Comparison of ENCODE assay signal across 8 mouse cellular contexts in the genomic region with DNA sequence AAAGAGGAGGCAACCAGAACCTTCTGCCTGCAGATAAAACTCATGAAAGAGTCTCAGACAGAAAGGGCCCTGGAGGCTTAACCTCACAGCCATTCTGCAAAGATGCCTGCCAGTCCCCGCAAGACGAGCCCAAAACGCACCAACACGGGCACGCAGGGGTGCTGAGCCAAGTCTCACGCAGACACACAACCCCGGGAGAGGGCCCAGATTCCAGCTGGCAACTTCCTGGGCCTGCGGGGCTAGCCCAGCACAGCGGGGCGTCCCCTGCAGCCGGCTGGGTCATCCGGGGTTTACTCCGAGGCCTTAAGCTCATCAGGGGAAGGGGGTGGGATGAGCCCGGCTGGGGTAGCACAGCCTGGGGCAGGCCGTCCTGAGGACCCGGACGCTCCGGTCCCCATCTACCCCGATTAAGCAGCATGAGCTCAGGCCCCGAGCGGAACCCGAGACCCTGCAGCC. TPM values are rescaled to one million over a fixed set of nuclear protein-coding genes. Genes with fewer than 3 reads are reported as not detected.
A peak's percentile ranks its signal among the peaks of the same experiment; 100 is the strongest.
DNase-seq lines count a peak whose midpoint lies in the region; ATAC-seq and TF ChIP-seq lines count a peak whose summit lies in the region.

No protein-coding gene starts in this region.

- no peak for TF ChIP-seq CTCF in small intestine, adult 2 months (IDR thresholded peaks at IDR 0.05; ENCODE audit: extremely low read depth, insufficient read length, insufficient replicate concordance, low read depth, low read length)

- H3K4me3 ChIP-seq in heart, embryonic 12.5 days, result peak overlapping the region; percentile 89
- peak overlapping the region; percentile 79 for H3K4me3 ChIP-seq in small intestine, adult 2 months (ENCODE audit: low read depth, low read length)

- WGBS in heart, embryonic 12.5 days, result under 1% methylated on average over 22 of the region's 22 CpGs
- WGBS in small intestine, adult 2 months, result under 1% methylated on average over 22 of the region's 22 CpGs

- peak overlapping the region; percentile 93 for H3K27ac ChIP-seq in heart, embryonic 12.5 days (ENCODE audit: poor library complexity, severe bottlenecking)
- H3K27ac ChIP-seq in small intestine, adult 2 months (ENCODE audit: insufficient read depth, low read depth, low read length), result peak overlapping the region; percentile 83

- peak; percentile 97 for DNase-seq in heart, adult 11 months
- DNase-seq in heart, postnatal 25 days (ENCODE audit: low spot score), result no peak
- peak; percentile 74 for DNase-seq in ZHBTc4 (ENCODE audit: low read depth, low spot score)
- peak; percentile 35 for DNase-seq in embryo, embryonic 11.5 days (ENCODE audit: low read depth, low spot score)
- peak; percentile 56 to 70 for DNase-seq in layer of hippocampus, postnatal 10 days (ENCODE audit: low spot score in 2 of 2)

- peaks cover 55% of the 10 kb centered on the region for H3K4me1 ChIP-seq in heart, embryonic 12.5 days (replicated peaks)
- peaks cover 17% of the 10 kb centered on the region for H3K4me1 ChIP-seq in small intestine, adult 2 months (ENCODE audit: control insufficient read depth, insufficient read depth, insufficient read length, low read length)

- peak overlapping the region; percentile 89 for H3K4me2 ChIP-seq in heart, embryonic 12.5 days

- TF ChIP-seq POLR2A in small intestine, adult 2 months (IDR thresholded peaks at IDR 0.05; ENCODE audit: low read depth, low read length), result no peak

- H3K9me3 ChIP-seq in heart, embryonic 12.5 days (replicated peaks), result no peaks in the 10 kb centered on the region

- peak; percentile 42 for ATAC-seq in heart, embryonic 12.5 days (ENCODE audit: insufficient number of reproducible peaks, low FRiP score)
- peak; percentile 23 for ATAC-seq in megakaryocyte, adult 5-6 weeks (ENCODE audit: poor library complexity, severe bottlenecking)

- no peaks in the 10 kb centered on the region for H3K27me3 ChIP-seq in heart, embryonic 12.5 days (replicated peaks)
- H3K27me3 ChIP-seq in small intestine, adult 2 months (ENCODE audit: control insufficient read depth, insufficient read depth, low read length), result no peaks in the 10 kb centered on the region

- intact Hi-C loops in heart, postnatal 25 days (cut with DNase I), result loop anchor here (2.0 kb wide), 1 partner anchor 34 kb away; no protein-coding TSS in a partner anchor

- peak overlapping the region; percentile 92 for H3K9ac ChIP-seq in heart, embryonic 12.5 days

- H3K36me3 ChIP-seq in heart, embryonic 12.5 days, result peaks cover 9% of the 10 kb centered on the region
- H3K36me3 ChIP-seq in small intestine, adult 2 months (ENCODE audit: control insufficient read depth, insufficient read depth, low read length), result no peaks in the 10 kb centered on the region

RNA-seq across cellular contexts. Expression of a gene that starts 0.6 kb away (rescaled TPM):
- total RNA-seq in heart, postnatal 25 days (2021), result 10 to 100 TPM; 13.4 to 16.9 TPM
- polyA plus RNA-seq in heart, embryonic 12.5 days (2016; fragmentation: Nextera tagmentation; extraction: Ambion mirVana), result 19.0 and 21.4 TPM in 2 replicates
- 10 to 100 TPM; 25.7 to 27.1 TPM for total RNA-seq in layer of hippocampus, postnatal 10 days (2021)
- 10.2 and 10.4 TPM in 2 replicates for total RNA-seq in megakaryocyte, adult 5-6 weeks (2015)
- 4.7 and 4.9 TPM in 2 replicates for total RNA-seq in megakaryocyte, adult 5-6 weeks (2017)
- polyA plus RNA-seq in small intestine, adult 2 months (2012; rRNA removed), result 6.7 and 11.3 TPM in 2 replicates

RNA-seq across cellular contexts. Expression of a gene that starts 10.4 kb away (rescaled TPM):
- not detected for total RNA-seq in heart, postnatal 25 days (2021)
- polyA plus RNA-seq in heart, embryonic 12.5 days (2016; fragmentation: Nextera tagmentation; extraction: Ambion mirVana), result not detected in 2 replicates
- not detected for total RNA-seq in layer of hippocampus, postnatal 10 days (2021)
- not detected in 2 replicates for total RNA-seq in megakaryocyte, adult 5-6 weeks (2015)
- not detected in 2 replicates for total RNA-seq in megakaryocyte, adult 5-6 weeks (2017)
- 11.9 and 16.8 TPM in 2 replicates for polyA plus RNA-seq in small intestine, adult 2 months (2012; rRNA removed)
